9 mouse cellular contexts compared by ENCODE assay signal in genomic region chr11:101247521-101248030, GRCm38 (mm10). TPM values are rescaled to one million over a fixed set of nuclear protein-coding genes. Genes with fewer than 3 reads are reported as not detected.
DNase-seq lines count a peak whose midpoint lies in the region; ATAC-seq and TF ChIP-seq lines count a peak whose summit lies in the region.
"Had no signal": no experiment of that assay in that cellular context is flagged by ENCODE, and none has a peak within 500 bp of the region (broad histone marks: within the 10 kb centered on the region; RNA-seq: fewer than 3 reads in every experiment).

No protein-coding gene starts in this region.

- ATAC-seq in lung, postnatal 0 days, result no peak
- ATAC-seq in hindbrain, embryonic 16.5 days, result no peak
- ATAC-seq in limb, embryonic 13.5 days (ENCODE audit: low FRiP score, low read depth), result no peak
- ATAC-seq in stomach, embryonic 16.5 days (ENCODE audit: insufficient read depth, low FRiP score), result no peak
- no peak for ATAC-seq in megakaryocyte-erythroid progenitor cell, adult 5-6 weeks (replicated peaks; ENCODE audit: low FRiP score, low TSS enrichment, poor library complexity, severe bottlenecking)
- ATAC-seq: Patski had no signal

- DNase-seq in lung, postnatal 0 days (ENCODE audit: low spot score), result no peak
- no peak for DNase-seq in lung, postnatal 10 days
- no peak for DNase-seq in embryo, embryonic 10.5 days (ENCODE audit: low spot score)
- DNase-seq: right cerebral cortex, postnatal 4 days had no signal

- H3K9ac ChIP-seq in lung, postnatal 0 days (replicated peaks; ENCODE audit: low read depth), result peak overlapping the region; percentile 64
- no peak overlapping the region for H3K9ac ChIP-seq in hindbrain, embryonic 16.5 days (ENCODE audit: low read depth, low read length)
- no peak overlapping the region; the same call in 1 of the 2 replicates for H3K9ac ChIP-seq in limb, embryonic 13.5 days
- peak overlapping the region; percentile 90 for H3K9ac ChIP-seq in stomach, embryonic 16.5 days (ENCODE audit: low read length)

- no peak for TF ChIP-seq EP300 in lung, postnatal 0 days (IDR thresholded peaks at IDR 0.05)

- H3K4me1 ChIP-seq in lung, postnatal 0 days (ENCODE audit: insufficient read depth, low read depth, low read length), result no peaks in the 10 kb centered on the region
- peaks cover 7% of the 10 kb centered on the region for H3K4me1 ChIP-seq in hindbrain, embryonic 16.5 days (ENCODE audit: control insufficient read depth, insufficient read depth, low read depth, low read length)
- H3K4me1 ChIP-seq in limb, embryonic 13.5 days, result peaks cover 34% of the 10 kb centered on the region
- H3K4me1 ChIP-seq in stomach, embryonic 16.5 days (ENCODE audit: control insufficient read depth, insufficient read depth, low read length), result peaks cover 19% of the 10 kb centered on the region

- H3K27me3 ChIP-seq in lung, postnatal 0 days (replicated peaks; ENCODE audit: insufficient read depth, low read length), result 0 out of 2 replicates have a peak, but pooled peaks cover 3% of the 10 kb centered on the region
- H3K27me3 ChIP-seq in hindbrain, embryonic 16.5 days (replicated peaks; ENCODE audit: control insufficient read depth, insufficient read depth, low read length), result peaks cover 23% of the 10 kb centered on the region
- peaks cover 14% of the 10 kb centered on the region for H3K27me3 ChIP-seq in limb, embryonic 13.5 days
- H3K27me3 ChIP-seq in stomach, embryonic 16.5 days (ENCODE audit: control insufficient read depth, insufficient read depth, low read length), result no peaks in the 10 kb centered on the region
- H3K27me3 ChIP-seq: Patski had no signal

- peak overlapping the region; percentile 92 for H3K27ac ChIP-seq in lung, postnatal 0 days (ENCODE audit: low read length)
- H3K27ac ChIP-seq in hindbrain, embryonic 16.5 days (ENCODE audit: low read depth, low read length), result no peak overlapping the region
- H3K27ac ChIP-seq in limb, embryonic 13.5 days, result no peak overlapping the region
- H3K27ac ChIP-seq in stomach, embryonic 16.5 days (ENCODE audit: low read length), result peak overlapping the region; percentile 90; the same call in 1 of the 2 replicates

- 69% methylated on average over 6 of the region's 6 CpGs for WGBS in lung, postnatal 0 days
- 83% methylated on average over 6 of the region's 6 CpGs for WGBS in hindbrain, embryonic 16.5 days
- 85% methylated on average over 6 of the region's 6 CpGs for WGBS in limb, embryonic 13.5 days
- WGBS in stomach, embryonic 16.5 days, result 80% methylated on average over 6 of the region's 6 CpGs

- TF ChIP-seq CTCF in lung, postnatal 0 days (IDR thresholded peaks at IDR 0.05), result no peak

- no peaks in the 10 kb centered on the region for H3K9me3 ChIP-seq in lung, postnatal 0 days (ENCODE audit: low read length)
- H3K9me3 ChIP-seq in hindbrain, embryonic 16.5 days (ENCODE audit: control insufficient read depth, low read length), result no peaks in the 10 kb centered on the region
- H3K9me3 ChIP-seq in limb, embryonic 13.5 days, result no peaks in the 10 kb centered on the region
- no peaks in the 10 kb centered on the region for H3K9me3 ChIP-seq in stomach, embryonic 16.5 days (replicated peaks; ENCODE audit: control insufficient read depth, low read length)

- H3K4me3 ChIP-seq in lung, postnatal 0 days (ENCODE audit: low read depth, low read length), result peak overlapping the region; percentile 50
- peak overlapping the region; percentile 71; the same call in 1 of the 2 replicates for H3K4me3 ChIP-seq in hindbrain, embryonic 16.5 days (ENCODE audit: low read length)
- peak overlapping the region; percentile 64; the same call in 1 of the 2 replicates for H3K4me3 ChIP-seq in limb, embryonic 13.5 days
- H3K4me3 ChIP-seq in stomach, embryonic 16.5 days (replicated peaks; ENCODE audit: low read length), result peak overlapping the region; percentile 74

- no peaks in the 10 kb centered on the region for H3K36me3 ChIP-seq in lung, postnatal 0 days (ENCODE audit: insufficient read depth, low read length)
- no peaks in the 10 kb centered on the region for H3K36me3 ChIP-seq in hindbrain, embryonic 16.5 days (ENCODE audit: control insufficient read depth, insufficient read depth, low read length)
- H3K36me3 ChIP-seq in limb, embryonic 13.5 days, result no peaks in the 10 kb centered on the region
- H3K36me3 ChIP-seq in stomach, embryonic 16.5 days (ENCODE audit: control insufficient read depth, insufficient read depth, low read length), result no peaks in the 10 kb centered on the region

- peak overlapping the region; percentile 70 for H3K4me2 ChIP-seq in lung, postnatal 0 days (replicated peaks; ENCODE audit: low read depth, low read length)
- H3K4me2 ChIP-seq in hindbrain, embryonic 16.5 days (ENCODE audit: low read length), result peak overlapping the region; percentile 98
- H3K4me2 ChIP-seq in limb, embryonic 13.5 days (replicated peaks), result peak overlapping the region; percentile 98
- H3K4me2 ChIP-seq in stomach, embryonic 16.5 days (ENCODE audit: low read depth, low read length), result peak overlapping the region; percentile 91

RNA-seq across cellular contexts. Expression of gene Ramp2, which starts 1.7 kb away (rescaled TPM):
- polyA plus RNA-seq in lung, postnatal 0 days (2015; fragmentation: Nextera tagmentation; extraction: Ambion mirVana), result 759 and 834 TPM in 2 replicates
- polyA plus RNA-seq in hindbrain, embryonic 16.5 days (2015; fragmentation: Nextera tagmentation; extraction: Ambion mirVana), result 100 and 108 TPM in 2 replicates
- 72.9 and 74.7 TPM in 2 replicates for polyA plus RNA-seq in limb, embryonic 13.5 days (2015; fragmentation: Nextera tagmentation; extraction: Ambion mirVana)
- polyA plus RNA-seq in stomach, embryonic 16.5 days (2015; fragmentation: Nextera tagmentation; extraction: Ambion mirVana), result 95.8 and 106 TPM in 2 replicates
- total RNA-seq in megakaryocyte-erythroid progenitor cell, adult 5-6 weeks (2014; fragmentation: Nextera tagmentation), result not detected in 2 replicates
- not detected in 2 replicates for total RNA-seq in megakaryocyte-erythroid progenitor cell, adult 5-6 weeks (2017)

RNA-seq across cellular contexts. Expression of gene Vps25, which starts 5.9 kb away (rescaled TPM):
- 121 and 133 TPM in 2 replicates for polyA plus RNA-seq in lung, postnatal 0 days (2015; fragmentation: Nextera tagmentation; extraction: Ambion mirVana)
- 128 and 131 TPM in 2 replicates for polyA plus RNA-seq in hindbrain, embryonic 16.5 days (2015; fragmentation: Nextera tagmentation; extraction: Ambion mirVana)
- polyA plus RNA-seq in limb, embryonic 13.5 days (2015; fragmentation: Nextera tagmentation; extraction: Ambion mirVana), result 104 and 109 TPM in 2 replicates
- 133 and 141 TPM in 2 replicates for polyA plus RNA-seq in stomach, embryonic 16.5 days (2015; fragmentation: Nextera tagmentation; extraction: Ambion mirVana)
- total RNA-seq in megakaryocyte-erythroid progenitor cell, adult 5-6 weeks (2014; fragmentation: Nextera tagmentation), result 112 and 137 TPM in 2 replicates
- total RNA-seq in megakaryocyte-erythroid progenitor cell, adult 5-6 weeks (2017), result 44.7 and 71.5 TPM in 2 replicates

RNA-seq across cellular contexts. Expression of gene Wnk4, which starts 12.8 kb away (rescaled TPM):
- polyA plus RNA-seq in lung, postnatal 0 days (2015; fragmentation: Nextera tagmentation; extraction: Ambion mirVana), result 10.6 and 14.6 TPM in 2 replicates
- 7.2 and 7.3 TPM in 2 replicates for polyA plus RNA-seq in hindbrain, embryonic 16.5 days (2015; fragmentation: Nextera tagmentation; extraction: Ambion mirVana)
- polyA plus RNA-seq in limb, embryonic 13.5 days (2015; fragmentation: Nextera tagmentation; extraction: Ambion mirVana), result 8.5 and 10.2 TPM in 2 replicates
- polyA plus RNA-seq in stomach, embryonic 16.5 days (2015; fragmentation: Nextera tagmentation; extraction: Ambion mirVana), result 23.5 and 28.0 TPM in 2 replicates
- total RNA-seq in megakaryocyte-erythroid progenitor cell, adult 5-6 weeks (2014; fragmentation: Nextera tagmentation), result 0.25 and 1.4 TPM in 2 replicates
- total RNA-seq in megakaryocyte-erythroid progenitor cell, adult 5-6 weeks (2017), result 0.05 and 0.30 TPM in 2 replicates

RNA-seq across cellular contexts. Expression of gene Ezh1, which starts 21.3 kb away (rescaled TPM):
- polyA plus RNA-seq in lung, postnatal 0 days (2015; fragmentation: Nextera tagmentation; extraction: Ambion mirVana), result 17.1 and 17.4 TPM in 2 replicates
- 30.0 and 32.4 TPM in 2 replicates for polyA plus RNA-seq in hindbrain, embryonic 16.5 days (2015; fragmentation: Nextera tagmentation; extraction: Ambion mirVana)
- 14.6 and 17.5 TPM in 2 replicates for polyA plus RNA-seq in limb, embryonic 13.5 days (2015; fragmentation: Nextera tagmentation; extraction: Ambion mirVana)
- polyA plus RNA-seq in stomach, embryonic 16.5 days (2015; fragmentation: Nextera tagmentation; extraction: Ambion mirVana), result 18.5 and 21.8 TPM in 2 replicates
- total RNA-seq in megakaryocyte-erythroid progenitor cell, adult 5-6 weeks (2014; fragmentation: Nextera tagmentation), result 18.2 and 20.6 TPM in 2 replicates
- total RNA-seq in megakaryocyte-erythroid progenitor cell, adult 5-6 weeks (2017), result 13.8 and 20.3 TPM in 2 replicates

RNA-seq across cellular contexts. Expression of gene Cntd1, which starts 31.2 kb away (rescaled TPM):
- polyA plus RNA-seq in lung, postnatal 0 days (2015; fragmentation: Nextera tagmentation; extraction: Ambion mirVana), result 1.1 TPM in 2 replicates
- 0.83 and 1.0 TPM in 2 replicates for polyA plus RNA-seq in hindbrain, embryonic 16.5 days (2015; fragmentation: Nextera tagmentation; extraction: Ambion mirVana)
- 1.7 and 1.9 TPM in 2 replicates for polyA plus RNA-seq in limb, embryonic 13.5 days (2015; fragmentation: Nextera tagmentation; extraction: Ambion mirVana)
- 0.70 and 1.2 TPM in 2 replicates for polyA plus RNA-seq in stomach, embryonic 16.5 days (2015; fragmentation: Nextera tagmentation; extraction: Ambion mirVana)
- total RNA-seq in megakaryocyte-erythroid progenitor cell, adult 5-6 weeks (2014; fragmentation: Nextera tagmentation), result 2.3 and 3.7 TPM in 2 replicates
- 2.1 and 4.2 TPM in 2 replicates for total RNA-seq in megakaryocyte-erythroid progenitor cell, adult 5-6 weeks (2017)

Comparison
In these comparisons a context has a peak if more than half of its experiments do, and no peak if none do; other contexts are left out.
1. H3K27ac ChIP-seq: peak in lung, postnatal 0 days (single experiment) and stomach, embryonic 16.5 days (single experiment); none in hindbrain, embryonic 16.5 days (single experiment) and limb, embryonic 13.5 days (single experiment).
2. H3K9ac ChIP-seq: peak in lung, postnatal 0 days (single experiment) and stomach, embryonic 16.5 days (single experiment); none in hindbrain, embryonic 16.5 days (single experiment) and limb, embryonic 13.5 days (single experiment).
3. Peak in every context shown above with its lines, with median percentiles within 50 percentile points of each other: H3K4me2 ChIP-seq and H3K4me3 ChIP-seq.